Mouse (Mus musculus) midbrain, embryonic 16.5 days (tissue): ENCODE measurements around the gene Rundc3b. TPM values are rescaled to one million over a fixed set of nuclear protein-coding genes. Genes with fewer than 3 reads are reported as not detected.
A peak's percentile ranks its signal among the peaks of the same experiment; 100 is the strongest.

Experiments
- ATAC-seq: fragments of 200-750 bp; cut with Nextera tagmentation; 2 replicates; pipeline ENCODE4 v1.8.0; 2017; ENCODE audit warnings: moderate TSS enrichment
- H3K27ac ChIP-seq: fragments of 300-500 bp; sonication (generic); 2 replicates; pipeline ENCODE4 v1.5.1; 2014; ENCODE audit warnings: mild to moderate bottlenecking, low read length, mixed read lengths
- H3K27me3 ChIP-seq: fragments of 300-500 bp; sonication (generic); 2 replicates; pipeline ENCODE4 v1.6.1; 2014; ENCODE audit warnings: low read depth, low read length, mixed read lengths; ENCODE audit not compliant: control insufficient read depth, insufficient read depth
- H3K36me3 ChIP-seq: fragments of 300-500 bp; sonication (generic); 2 replicates; pipeline ENCODE4 v1.6.1; 2014; ENCODE audit warnings: mild to moderate bottlenecking, low read length, moderate library complexity, mixed read lengths; ENCODE audit not compliant: control insufficient read depth, insufficient read depth
- H3K4me1 ChIP-seq: fragments of 300-500 bp; sonication (generic); 2 replicates; pipeline ENCODE4 v1.6.1; 2014; ENCODE audit warnings: mild to moderate bottlenecking, low read length, mixed read lengths; ENCODE audit not compliant: control insufficient read depth, insufficient read depth
- H3K4me2 ChIP-seq: fragments of 300-500 bp; sonication (generic); 2 replicates; pipeline ENCODE4 v1.6.1; 2014; ENCODE audit warnings: mild to moderate bottlenecking, low read length, mixed read lengths
- H3K4me3 ChIP-seq: fragments of 300-500 bp; sonication (generic); 2 replicates; pipeline ENCODE4 v1.5.1; 2014; ENCODE audit warnings: low read depth, mild to moderate bottlenecking, low read length, moderate library complexity, mixed read lengths
- H3K9ac ChIP-seq: fragments of 300-500 bp; sonication (generic); 2 replicates; pipeline ENCODE4 v1.6.1; 2014; ENCODE audit warnings: low read depth, low read length, mixed read lengths
- H3K9me3 ChIP-seq: fragments of 300-500 bp; sonication (generic); replicated peaks from 2 replicates; pipeline ENCODE4 v1.6.1; 2014; ENCODE audit warnings: mild to moderate bottlenecking, low read length, mixed read lengths; ENCODE audit not compliant: control insufficient read depth, poor library complexity, severe bottlenecking
- WGBS: fragments of 180-500 bp; shearing (Covaris S2); extraction: QIAGEN DNeasy Blood & Tissue Kit; methylation state at CpG from one replicate; pipeline ENCODE4 v1.1.7; 2014; 5-methylcytosine and 5-hydroxymethylcytosine counted together
- polyA plus RNA-seq: library from polyadenylated mRNA; unstranded; fragments of >200 nt; fragmentation: Nextera tagmentation; extraction: Ambion mirVana; gene quantifications from 2 replicates; pipeline ENCODE4 v1.2.1, GENCODE M21; 2015

Gene Rundc3b
- polyA plus RNA-seq, 1 experiment from 2014 or later, result 52.9 TPM

GRCm38 (mm10) chr5:8519006-8519405 lies 103.7 kb downstream of the Rundc3b start:
- H3K9ac ChIP-seq, result no peak overlapping the region
- no peak overlapping the region for H3K27ac ChIP-seq
- no peaks in the 10 kb centered on the region for H3K4me1 ChIP-seq
- H3K36me3 ChIP-seq, result 0 out of 2 replicates have a peak, but pooled peaks cover 2% of the 10 kb centered on the region
- no peaks in the 10 kb centered on the region for H3K9me3 ChIP-seq
- no peak for ATAC-seq
- no peaks in the 10 kb centered on the region for H3K27me3 ChIP-seq
- no peak overlapping the region for H3K4me2 ChIP-seq
- WGBS, result 47% methylated on average over 3 of the region's 3 CpGs
- no peak overlapping the region for H3K4me3 ChIP-seq

GRCm38 (mm10) chr5:8491778-8492177 lies 131.0 kb downstream of the Rundc3b start:
- Histone ChIP-seq H3K4me3 (no peak overlapping the region), H3K4me1 (no peaks in the 10 kb centered on the region), H3K9me3 (no peaks in the 10 kb centered on the region), H3K27ac (no peak overlapping the region), H3K36me3 (peaks cover 10% of the 10 kb centered on the region), H3K27me3 (no peaks in the 10 kb centered on the region), H3K9ac (no peak overlapping the region), H3K4me2 (no peak overlapping the region)
- WGBS, result 70% methylated on average over 4 of the region's 4 CpGs
- ATAC-seq, result no peak

- 33% methylated on average over 6 of the region's 6 CpGs for WGBS
- peaks cover 9% of the 10 kb centered on the region for H3K36me3 ChIP-seq
- H3K9ac ChIP-seq, result no peak overlapping the region
- ATAC-seq, result peak; percentile 83
- no peaks in the 10 kb centered on the region for H3K27me3 ChIP-seq
- H3K4me2 ChIP-seq, result no peak overlapping the region
- H3K4me1 ChIP-seq, result no peaks in the 10 kb centered on the region
- no peak overlapping the region for H3K4me3 ChIP-seq
- H3K9me3 ChIP-seq, result no peaks in the 10 kb centered on the region
- no peak overlapping the region for H3K27ac ChIP-seq
Measured at GRCm38 (mm10) chr5:8489471-8490110, 133.2 kb downstream of the Rundc3b start.

GRCm38 (mm10) chr5:8488701-8489297 lies 134.0 kb downstream of the Rundc3b start:
- H3K9me3 ChIP-seq, result no peaks in the 10 kb centered on the region
- peaks cover 6% of the 10 kb centered on the region for H3K36me3 ChIP-seq
- H3K27me3 ChIP-seq, result no peaks in the 10 kb centered on the region
- no peak overlapping the region for H3K4me3 ChIP-seq
- H3K4me1 ChIP-seq, result no peaks in the 10 kb centered on the region
- ATAC-seq, result peak; percentile 43
- no peak overlapping the region for H3K9ac ChIP-seq
- no peak overlapping the region for H3K4me2 ChIP-seq
- WGBS, result 12% methylated on average over 2 of the region's 2 CpGs
- H3K27ac ChIP-seq, result no peak overlapping the region

- no peaks in the 10 kb centered on the region for H3K9me3 ChIP-seq
- ATAC-seq, result peak; percentile 44
- WGBS, result 54% methylated on average over 4 of the region's 4 CpGs
- H3K4me1 ChIP-seq, result no peaks in the 10 kb centered on the region
- no peak overlapping the region for H3K4me3 ChIP-seq
- H3K36me3 ChIP-seq, result peaks cover 6% of the 10 kb centered on the region
- H3K9ac ChIP-seq, result no peak overlapping the region
- H3K27ac ChIP-seq, result no peak overlapping the region
- H3K27me3 ChIP-seq, result no peaks in the 10 kb centered on the region
- no peak overlapping the region for H3K4me2 ChIP-seq
Measured at GRCm38 (mm10) chr5:8487989-8488700, 134.6 kb downstream of the Rundc3b start.

- no peak overlapping the region for H3K4me2 ChIP-seq
- ATAC-seq, result no peak
- no peaks in the 10 kb centered on the region for H3K9me3 ChIP-seq
- H3K4me1 ChIP-seq, result no peaks in the 10 kb centered on the region
- no peak overlapping the region for H3K27ac ChIP-seq
- 95% methylated on average over 5 of the region's 5 CpGs for WGBS
- no peak overlapping the region for H3K4me3 ChIP-seq
- 0 out of 2 replicates have a peak, but pooled peaks cover 4% of the 10 kb centered on the region for H3K36me3 ChIP-seq
- no peaks in the 10 kb centered on the region for H3K27me3 ChIP-seq
- H3K9ac ChIP-seq, result no peak overlapping the region
Measured at GRCm38 (mm10) chr5:8456561-8456960, 166.2 kb downstream of the Rundc3b start.

- H3K36me3 ChIP-seq, result 0 out of 2 replicates have a peak, but pooled peaks cover 4% of the 10 kb centered on the region
- no peaks in the 10 kb centered on the region for H3K9me3 ChIP-seq
- no peak overlapping the region for H3K4me3 ChIP-seq
- ATAC-seq, result no peak
- H3K4me1 ChIP-seq, result no peaks in the 10 kb centered on the region
- H3K27ac ChIP-seq, result no peak overlapping the region
- no peaks in the 10 kb centered on the region for H3K27me3 ChIP-seq
- H3K4me2 ChIP-seq, result no peak overlapping the region
- no peak overlapping the region for H3K9ac ChIP-seq
Measured at GRCm38 (mm10) chr5:8455565-8455964, 167.2 kb downstream of the Rundc3b start.
